Mouse (Mus musculus) hindbrain, postnatal 0 days (tissue): Measurements from ENCODE around the gene Lrrn2. TPM values are rescaled to one million over a fixed set of nuclear protein-coding genes. Genes with fewer than 3 reads are reported as not detected.

Experiments
- ATAC-seq: fragments of 200-750 bp; cut with Nextera tagmentation; 2 replicates; pipeline ENCODE4 v1.8.0; 2017; ENCODE audit warnings: mild to moderate bottlenecking, moderate TSS enrichment, moderate library complexity
- DNase-seq: peaks from one replicate; pipeline ENCODE4 v3.0.0-alpha.2; 2015; ENCODE audit warnings: low spot score
- H3K27ac ChIP-seq: fragments of 300-500 bp; sonication (generic); 2 replicates; pipeline ENCODE4 v1.5.1; 2014; ENCODE audit warnings: mild to moderate bottlenecking
- H3K27me3 ChIP-seq: fragments of 300-500 bp; sonication (generic); 2 replicates; pipeline ENCODE4 v1.6.1; 2014; ENCODE audit warnings: low read length, mixed read lengths; ENCODE audit not compliant: insufficient read depth
- H3K36me3 ChIP-seq: fragments of 300-500 bp; sonication (generic); 2 replicates; pipeline ENCODE4 v1.6.1; 2014; ENCODE audit warnings: low read length, mixed read lengths; ENCODE audit not compliant: insufficient read depth
- H3K4me1 ChIP-seq: fragments of 300-500 bp; sonication (generic); 2 replicates; pipeline ENCODE4 v1.6.1; 2014; ENCODE audit warnings: antibody characterized with exemption, low read length, mixed read lengths; ENCODE audit not compliant: insufficient read depth
- H3K4me2 ChIP-seq: fragments of 300-500 bp; sonication (generic); 2 replicates; pipeline ENCODE4 v1.6.1; 2014; ENCODE audit warnings: low read depth, mild to moderate bottlenecking, low read length, moderate library complexity, mixed read lengths
- H3K4me3 ChIP-seq: fragments of 300-500 bp; sonication (generic); 2 replicates; pipeline ENCODE4 v1.5.1; 2014; ENCODE audit warnings: low read length
- H3K9ac ChIP-seq: fragments of 300-500 bp; sonication (generic); replicated peaks from 2 replicates; pipeline ENCODE4 v1.6.1; 2014; ENCODE audit warnings: mild to moderate bottlenecking, low read length, moderate library complexity, mixed read lengths
- H3K9me3 ChIP-seq: fragments of 300-500 bp; sonication (generic); 2 replicates; pipeline ENCODE4 v1.6.1; 2016; ENCODE audit warnings: low read length, mixed read lengths
- CTCF ChIP-seq: IDR thresholded peaks from 2 replicates; pipeline ENCODE4 v1.5.1; 2016; ENCODE audit warnings: antibody characterized with exemption, control low read depth, low read depth
- WGBS: fragments of 180-500 bp; shearing (Covaris S2); extraction: QIAGEN DNeasy Blood & Tissue Kit; methylation state at CpG from one replicate; pipeline ENCODE4 v1.1.7; 2014; 5-methylcytosine and 5-hydroxymethylcytosine counted together
- polyA plus RNA-seq: library from polyadenylated mRNA; unstranded; fragments of >200 nt; fragmentation: Nextera tagmentation; extraction: Ambion mirVana; gene quantifications from 2 replicates; pipeline ENCODE4 v1.2.1, GENCODE M21; 2015
- total RNA-seq: library from RNA; depleted of rRNA; stranded (reverse); fragments of >200 nt; gene quantifications from 2 replicates; pipeline ENCODE4 v1.2.3, GENCODE M21; 2014

Lrrn2 gene
- total and polyA plus RNA-seq, 2 experiments from 2014 or later: 51.0 to 64.7 TPM

DNA sequence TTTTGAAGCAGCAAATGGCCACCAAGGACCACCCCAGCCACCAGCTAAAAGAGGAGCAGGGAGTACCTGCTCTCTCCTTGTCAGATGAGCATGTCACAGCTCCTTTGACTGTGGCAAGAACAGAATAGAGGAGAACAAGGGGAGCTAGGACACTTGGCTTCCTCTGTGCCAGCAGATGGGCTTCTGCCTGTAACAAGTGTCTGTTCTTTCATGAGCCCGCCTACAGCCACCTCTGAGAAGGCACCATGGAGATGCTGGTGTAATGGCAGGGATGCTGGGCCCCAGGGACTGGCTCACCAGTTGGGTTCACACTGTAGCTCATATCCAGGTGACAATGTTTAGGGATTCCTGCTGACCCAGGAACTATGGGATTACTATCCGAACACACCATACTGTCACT, 12.0 kb downstream of the Lrrn2 start:
- ATAC-seq (no peak), DNase-seq (no peak)
- Histone ChIP-seq H3K27ac (no peak overlapping the region), H3K27me3 (no peaks in the 10 kb centered on the region), H3K4me2 (no peak overlapping the region), H3K9me3 (no peaks in the 10 kb centered on the region), H3K4me1 (peaks cover 13% of the 10 kb centered on the region), H3K36me3 (no peaks in the 10 kb centered on the region; the same call in 1 of the 2 replicates), H3K4me3 (no peak overlapping the region), H3K9ac (no peak overlapping the region)
- TF ChIP-seq CTCF: no peak
- 82% methylated on average over 2 of the region's 2 CpGs for WGBS

GRCm38 (mm10) chr1:132893311-132894077, 13.4 kb downstream of the Lrrn2 start:
- H3K9ac ChIP-seq: no peak overlapping the region
- ATAC-seq (no peak), DNase-seq (no peak)
- no peaks in the 10 kb centered on the region; the same call in 1 of the 2 replicates for H3K36me3 ChIP-seq
- no peaks in the 10 kb centered on the region for H3K27me3 ChIP-seq
- H3K9me3 ChIP-seq: no peaks in the 10 kb centered on the region
- TF ChIP-seq CTCF: no peak
- 68% methylated on average over 17 of the region's 17 CpGs for WGBS
- no peak overlapping the region for H3K4me3 ChIP-seq
- H3K27ac ChIP-seq: no peak overlapping the region
- no peak overlapping the region for H3K4me2 ChIP-seq
- H3K4me1 ChIP-seq: peaks cover 13% of the 10 kb centered on the region

DNA sequence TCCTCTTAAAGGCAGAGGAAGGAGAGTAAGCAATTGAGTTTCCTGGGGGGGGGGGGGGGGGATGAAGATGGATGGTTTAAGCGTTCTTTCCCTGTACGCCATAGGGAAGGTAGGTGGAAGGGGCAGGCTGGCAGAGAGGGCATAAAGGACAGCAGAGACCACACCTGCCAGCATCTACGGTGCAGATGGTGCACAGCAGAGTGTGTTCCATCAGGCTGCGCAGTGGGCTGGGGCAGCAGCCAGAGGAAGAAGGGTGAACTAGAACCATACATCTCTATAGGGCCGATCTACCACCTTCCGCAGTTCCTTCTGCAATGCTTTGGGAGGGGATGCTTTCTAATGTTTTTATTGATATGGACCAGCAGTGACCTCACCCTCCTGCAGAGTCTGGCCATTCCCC, 19.0 kb downstream of the Lrrn2 start:
- Histone ChIP-seq H3K27ac (peak overlapping the region; percentile 8; the same call in 1 of the 2 replicates), H3K4me1 (no peaks in the 10 kb centered on the region; the same call in none of the 2 replicates), H3K4me3 (no peak overlapping the region), H3K36me3 (no peaks in the 10 kb centered on the region), H3K9ac (no peak overlapping the region), H3K9me3 (no peaks in the 10 kb centered on the region), H3K27me3 (no peaks in the 10 kb centered on the region), H3K4me2 (no peak overlapping the region)
- TF ChIP-seq CTCF: no peak
- ATAC-seq: peak; percentile 31
- peak; percentile 38 for DNase-seq
- WGBS: 66% methylated on average over 6 of the region's 6 CpGs

DNA sequence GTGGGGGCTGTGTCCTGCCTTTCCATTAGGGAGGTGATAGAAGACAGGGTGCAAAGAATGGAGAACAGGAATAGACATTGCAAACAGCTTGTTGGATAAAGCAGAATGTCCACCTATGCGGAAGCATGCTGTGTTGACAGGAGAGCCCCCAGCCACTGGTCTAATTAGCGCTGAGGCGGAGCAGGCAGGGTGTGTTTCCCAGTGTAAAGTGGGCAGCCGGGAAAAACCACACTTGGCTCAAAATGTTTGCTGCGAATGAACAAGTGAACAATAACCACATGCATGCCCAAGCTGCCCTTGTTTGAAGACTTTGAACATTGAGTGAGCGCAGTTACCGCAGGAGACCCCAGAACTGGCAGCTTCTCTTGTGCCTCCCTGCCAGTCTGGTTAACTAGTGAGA, 19.6 kb downstream of the Lrrn2 start:
- TF ChIP-seq CTCF: no peak
- 48% methylated on average over 7 of the region's 7 CpGs for WGBS
- no peak for DNase-seq
- no peak overlapping the region for H3K9ac ChIP-seq
- no peaks in the 10 kb centered on the region for H3K27me3 ChIP-seq
- H3K36me3 ChIP-seq: no peaks in the 10 kb centered on the region
- H3K4me3 ChIP-seq: no peak overlapping the region
- no peak for ATAC-seq
- no peak overlapping the region for H3K4me2 ChIP-seq
- peak overlapping the region; percentile 8; the same call in 1 of the 2 replicates for H3K27ac ChIP-seq
- H3K4me1 ChIP-seq: no peaks in the 10 kb centered on the region; the same call in none of the 2 replicates
- no peaks in the 10 kb centered on the region for H3K9me3 ChIP-seq

GRCm38 (mm10) chr1:132900945-132901344, 20.9 kb downstream of the Lrrn2 start:
- Histone ChIP-seq H3K4me3 (no peak overlapping the region), H3K27me3 (no peaks in the 10 kb centered on the region), H3K4me2 (no peak overlapping the region), H3K9me3 (no peaks in the 10 kb centered on the region), H3K9ac (no peak overlapping the region), H3K36me3 (no peaks in the 10 kb centered on the region), H3K4me1 (no peaks in the 10 kb centered on the region; the same call in none of the 2 replicates), H3K27ac (no peak overlapping the region)
- ATAC-seq (no peak), DNase-seq (no peak)
- WGBS: 83% methylated on average over 5 of the region's 5 CpGs
- no peak for TF ChIP-seq CTCF

GRCm38 (mm10) chr1:132903519-132903918, 23.4 kb downstream of the Lrrn2 start:
- Histone ChIP-seq H3K27me3 (no peaks in the 10 kb centered on the region), H3K36me3 (no peaks in the 10 kb centered on the region), H3K9ac (no peak overlapping the region), H3K4me2 (no peak overlapping the region), H3K4me3 (no peak overlapping the region), H3K27ac (no peak overlapping the region), H3K9me3 (no peaks in the 10 kb centered on the region), H3K4me1 (no peaks in the 10 kb centered on the region; the same call in none of the 2 replicates)
- no peak for DNase-seq
- no peak for TF ChIP-seq CTCF
- no peak for ATAC-seq
- WGBS: 49% methylated on average over 4 of the region's 4 CpGs

GRCm38 (mm10) chr1:132909090-132909489, 29.0 kb downstream of the Lrrn2 start:
- no peak for ATAC-seq

More at GRCm38 (mm10) chr1:132909090-132909489, 29.0 kb downstream of the Lrrn2 start:
- no peaks in the 10 kb centered on the region for H3K27me3 ChIP-seq
- WGBS: 59% methylated on average over 4 of the region's 4 CpGs
- DNase-seq: no peak
- no peaks in the 10 kb centered on the region for H3K36me3 ChIP-seq
- no peak for TF ChIP-seq CTCF
- H3K27ac ChIP-seq: no peak overlapping the region
- H3K9ac ChIP-seq: no peak overlapping the region
- H3K4me2 ChIP-seq: no peak overlapping the region
- no peaks in the 10 kb centered on the region for H3K9me3 ChIP-seq
- H3K4me3 ChIP-seq: no peak overlapping the region
- 0 out of 2 replicates have a peak, but pooled peaks cover 11% of the 10 kb centered on the region for H3K4me1 ChIP-seq
